Comparison of ENCODE assay signal across 9 mouse cellular contexts in the genomic region with DNA sequence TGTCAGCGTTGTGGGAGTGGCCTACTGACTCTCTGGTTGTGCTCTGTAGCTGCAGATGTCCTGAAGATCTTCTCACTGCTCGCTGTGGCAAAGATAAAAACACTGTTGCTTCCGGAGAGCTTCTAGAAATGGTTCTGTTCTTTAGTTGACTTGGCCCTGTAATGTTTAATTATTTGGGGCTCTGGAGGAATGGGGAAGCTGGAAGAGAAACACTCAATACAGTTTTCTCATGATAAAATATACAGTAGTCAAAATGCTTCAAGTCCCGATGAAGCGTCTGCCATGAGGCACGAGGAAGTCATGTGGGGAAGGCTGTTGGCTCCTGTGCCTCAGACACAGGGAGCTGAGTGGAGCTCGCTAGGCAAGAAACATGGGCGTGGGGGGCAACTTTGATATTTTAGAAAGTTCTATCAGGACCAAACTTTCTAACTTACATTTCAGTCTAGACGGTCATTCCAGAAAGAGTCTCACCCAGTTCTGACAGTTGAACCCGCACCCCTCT. TPM values are rescaled to one million over a fixed set of nuclear protein-coding genes. Genes with fewer than 3 reads are reported as not detected.
DNase-seq lines count a peak whose midpoint lies in the region; ATAC-seq and TF ChIP-seq lines count a peak whose summit lies in the region.
"Had no signal": no experiment of that assay in that cellular context is flagged by ENCODE, and none has a peak within 500 bp of the region (broad histone marks: within the 10 kb centered on the region; RNA-seq: fewer than 3 reads in every experiment).

No protein-coding gene starts in this region.

- WGBS in forebrain, embryonic 13.5 days = 76% methylated on average over 10 of the region's 10 CpGs
- 83% methylated on average over 10 of the region's 10 CpGs for WGBS in forebrain, embryonic 12.5 days
- 59% methylated on average over 10 of the region's 10 CpGs for WGBS in heart, embryonic 10.5 days
- WGBS in liver, postnatal 0 days (ENCODE audit: insufficient replicate concordance) = 32% methylated on average over 10 of the region's 10 CpGs
- WGBS in kidney, adult 2 months = 61% methylated on average over 10 of the region's 10 CpGs

- 0 out of 2 replicates have a peak, but pooled peaks have one; percentile 57 for ATAC-seq in forebrain, embryonic 13.5 days
- no peak for ATAC-seq in forebrain, embryonic 12.5 days (ENCODE audit: low FRiP score)
- ATAC-seq in liver, postnatal 0 days = peak; percentile 60; the same call in 1 of the 2 replicates

- no peak for TF ChIP-seq POLR2A in kidney, adult 2 months (IDR thresholded peaks at IDR 0.05; ENCODE audit: low read depth, low read length)

- H3K9ac ChIP-seq in forebrain, embryonic 13.5 days = no peak overlapping the region
- no peak overlapping the region for H3K9ac ChIP-seq in forebrain, embryonic 12.5 days
- H3K9ac ChIP-seq in liver, postnatal 0 days (replicated peaks) = no peak overlapping the region
- H3K9ac ChIP-seq: neural tube, embryonic 13.5 days had no signal

- no peak overlapping the region for H3K4me3 ChIP-seq in forebrain, embryonic 13.5 days
- H3K4me3 ChIP-seq in forebrain, embryonic 12.5 days (replicated peaks) = no peak overlapping the region
- no peak overlapping the region for H3K4me3 ChIP-seq in heart, embryonic 10.5 days
- no peak overlapping the region for H3K4me3 ChIP-seq in liver, postnatal 0 days (ENCODE audit: low read depth, low read length)
- no peak overlapping the region for H3K4me3 ChIP-seq in kidney, adult 2 months (ENCODE audit: insufficient read depth, low read depth, low read length)
- H3K4me3 ChIP-seq: neural tube, embryonic 13.5 days had no signal

- peak overlapping the region; percentile 51; the same call in 1 of the 2 replicates for H3K27ac ChIP-seq in forebrain, embryonic 13.5 days
- no peak overlapping the region for H3K27ac ChIP-seq in forebrain, embryonic 12.5 days
- H3K27ac ChIP-seq in heart, embryonic 10.5 days = peak overlapping the region; percentile 52
- H3K27ac ChIP-seq in liver, postnatal 0 days (ENCODE audit: low read depth) = peak overlapping the region; percentile 55
- H3K27ac ChIP-seq in kidney, adult 2 months (ENCODE audit: insufficient read depth, low read depth, low read length) = no peak overlapping the region
- H3K27ac ChIP-seq: neural tube, embryonic 13.5 days had no signal

- H3K4me1 ChIP-seq in forebrain, embryonic 13.5 days = peaks cover 45% of the 10 kb centered on the region
- H3K4me1 ChIP-seq in forebrain, embryonic 12.5 days = peaks cover 25% of the 10 kb centered on the region
- H3K4me1 ChIP-seq in heart, embryonic 10.5 days = peaks cover 25% of the 10 kb centered on the region
- peaks cover 18% of the 10 kb centered on the region for H3K4me1 ChIP-seq in liver, postnatal 0 days (ENCODE audit: insufficient read depth)
- H3K4me1 ChIP-seq in kidney, adult 2 months (ENCODE audit: control insufficient read depth, insufficient read depth, low read length) = no peaks in the 10 kb centered on the region

- no peaks in the 10 kb centered on the region for H3K9me3 ChIP-seq in forebrain, embryonic 13.5 days (replicated peaks)
- no peaks in the 10 kb centered on the region for H3K9me3 ChIP-seq in forebrain, embryonic 12.5 days
- H3K9me3 ChIP-seq in heart, embryonic 10.5 days = no peaks in the 10 kb centered on the region
- H3K9me3 ChIP-seq in liver, postnatal 0 days (ENCODE audit: low read length) = no peaks in the 10 kb centered on the region
- H3K9me3 ChIP-seq: neural tube, embryonic 13.5 days had no signal

- intact Hi-C loops in gastrocnemius, postnatal 36 days (cut with DNase I) = no loop called here

- H3K4me2 ChIP-seq in forebrain, embryonic 13.5 days = no peak overlapping the region
- no peak overlapping the region for H3K4me2 ChIP-seq in forebrain, embryonic 12.5 days
- peak overlapping the region; percentile 49 for H3K4me2 ChIP-seq in liver, postnatal 0 days (ENCODE audit: low read depth, low read length)
- H3K4me2 ChIP-seq: neural tube, embryonic 13.5 days had no signal

- TF ChIP-seq CTCF in liver, postnatal 0 days (IDR thresholded peaks at IDR 0.05; ENCODE audit: low read depth) = no peak
- no peak for TF ChIP-seq CTCF in kidney, adult 2 months (conservative IDR thresholded peaks at IDR 0.05; ENCODE audit: insufficient read depth, insufficient read length, low read depth, low read length)

- H3K27me3 ChIP-seq in forebrain, embryonic 13.5 days = no peaks in the 10 kb centered on the region
- H3K27me3 ChIP-seq in forebrain, embryonic 12.5 days = no peaks in the 10 kb centered on the region
- no peaks in the 10 kb centered on the region for H3K27me3 ChIP-seq in heart, embryonic 10.5 days (ENCODE audit: insufficient read depth, poor library complexity, severe bottlenecking)
- no peaks in the 10 kb centered on the region for H3K27me3 ChIP-seq in liver, postnatal 0 days (ENCODE audit: insufficient read depth, low read length)
- H3K27me3 ChIP-seq in kidney, adult 2 months (replicated peaks; ENCODE audit: control insufficient read depth, insufficient read depth, low read length) = no peaks in the 10 kb centered on the region
- H3K27me3 ChIP-seq: neural tube, embryonic 13.5 days had no signal

- TF ChIP-seq EP300 in liver, postnatal 0 days (IDR thresholded peaks at IDR 0.05; ENCODE audit: low read depth) = no peak

- no peaks in the 10 kb centered on the region for H3K36me3 ChIP-seq in forebrain, embryonic 13.5 days (ENCODE audit: poor library complexity, severe bottlenecking)
- H3K36me3 ChIP-seq in forebrain, embryonic 12.5 days (replicated peaks) = 0 out of 2 replicates have a peak, but pooled peaks cover 3% of the 10 kb centered on the region
- peaks cover 7% of the 10 kb centered on the region; the same call in 1 of the 2 replicates for H3K36me3 ChIP-seq in heart, embryonic 10.5 days
- no peaks in the 10 kb centered on the region for H3K36me3 ChIP-seq in liver, postnatal 0 days (replicated peaks; ENCODE audit: insufficient read depth, low read length)
- H3K36me3 ChIP-seq in kidney, adult 2 months (ENCODE audit: control insufficient read depth, insufficient read depth, low read length) = no peaks in the 10 kb centered on the region
- H3K36me3 ChIP-seq: neural tube, embryonic 13.5 days had no signal

- peak; percentile 33 for DNase-seq in ZHBTc4 (ENCODE audit: low read depth, low spot score)
- DNase-seq in heart, embryonic 10.5 days (ENCODE audit: low spot score) = no peak
- DNase-seq in liver, postnatal 0 days = no peak
- DNase-seq in B cell, adult 2 months = no peak
- DNase-seq in kidney, adult 2 months = no peak
- DNase-seq in gastrocnemius, postnatal 36 days = no peak

RNA-seq across cellular contexts. Expression of a gene that starts 49.8 kb away (rescaled TPM):
- polyA plus RNA-seq in forebrain, embryonic 13.5 days (2015; fragmentation: Nextera tagmentation; extraction: Ambion mirVana) = 17.4 and 20.4 TPM in 2 replicates
- polyA plus RNA-seq in forebrain, embryonic 12.5 days (2016; fragmentation: Nextera tagmentation; extraction: Ambion mirVana) = 9.1 and 10.2 TPM in 2 replicates
- polyA plus RNA-seq in heart, embryonic 10.5 days (2016; fragmentation: Nextera tagmentation; extraction: Ambion mirVana) = 1.1 and 1.5 TPM in 2 replicates
- 0.08 and 0.15 TPM in 2 replicates for polyA plus RNA-seq in liver, postnatal 0 days (2015; fragmentation: Nextera tagmentation; extraction: Ambion mirVana)
- 19.8 and 21.0 TPM in 2 replicates for polyA plus RNA-seq in kidney, adult 2 months (2012; rRNA removed)
- total RNA-seq in gastrocnemius, postnatal 36 days (2021) = not detected

RNA-seq across cellular contexts. Expression of a gene that starts 50.3 kb away (rescaled TPM):
- polyA plus RNA-seq in forebrain, embryonic 13.5 days (2015; fragmentation: Nextera tagmentation; extraction: Ambion mirVana) = 80.0 and 102 TPM in 2 replicates
- 78.8 and 80.8 TPM in 2 replicates for polyA plus RNA-seq in forebrain, embryonic 12.5 days (2016; fragmentation: Nextera tagmentation; extraction: Ambion mirVana)
- 61.0 and 65.2 TPM in 2 replicates for polyA plus RNA-seq in heart, embryonic 10.5 days (2016; fragmentation: Nextera tagmentation; extraction: Ambion mirVana)
- 40.2 and 40.8 TPM in 2 replicates for polyA plus RNA-seq in liver, postnatal 0 days (2015; fragmentation: Nextera tagmentation; extraction: Ambion mirVana)
- polyA plus RNA-seq in kidney, adult 2 months (2012; rRNA removed) = 6.2 and 8.4 TPM in 2 replicates
- total RNA-seq in gastrocnemius, postnatal 36 days (2021) = 1 to 10 TPM; 4.5 to 5.3 TPM

Comparison
In these comparisons a context has a peak if more than half of its experiments do, and no peak if none do; other contexts are left out.
1. H3K27ac ChIP-seq: peak in forebrain, embryonic 13.5 days (single experiment), heart, embryonic 10.5 days (single experiment) and liver, postnatal 0 days (single experiment); none in forebrain, embryonic 12.5 days (single experiment) and kidney, adult 2 months (single experiment).